Mouse (Mus musculus): ENCODE measurements at regions not wholly inside any gene's neighbourhood (a gene's known extent, or its start where the extent isn't known, plus 50 kb on each side); places are given as distances from the start of the nearest gene placed in this dataset.

GRCm38 (mm10) chr2:178724228-178724627, 293.9 kb downstream of the Cdh26 start:
- peaks cover 8% of the 10 kb centered on the region for H3K4me1 ChIP-seq
- peaks cover 9% of the 10 kb centered on the region for H3K27me3 ChIP-seq
- ATAC-seq (ENCODE audit: insufficient number of reproducible peaks, insufficient read depth, low FRiP score, low TSS enrichment, low read depth): no peak
- WGBS: 2% methylated on average over 5 of the region's 5 CpGs
- H3K9me3 ChIP-seq: no peaks in the 10 kb centered on the region
- H3K4me3 ChIP-seq: no peak overlapping the region
- no peak overlapping the region for H3K27ac ChIP-seq
- no peaks in the 10 kb centered on the region for H3K36me3 ChIP-seq
- no peak overlapping the region for H3K9ac ChIP-seq
- H3K4me2 ChIP-seq: no peak overlapping the region

DNA sequence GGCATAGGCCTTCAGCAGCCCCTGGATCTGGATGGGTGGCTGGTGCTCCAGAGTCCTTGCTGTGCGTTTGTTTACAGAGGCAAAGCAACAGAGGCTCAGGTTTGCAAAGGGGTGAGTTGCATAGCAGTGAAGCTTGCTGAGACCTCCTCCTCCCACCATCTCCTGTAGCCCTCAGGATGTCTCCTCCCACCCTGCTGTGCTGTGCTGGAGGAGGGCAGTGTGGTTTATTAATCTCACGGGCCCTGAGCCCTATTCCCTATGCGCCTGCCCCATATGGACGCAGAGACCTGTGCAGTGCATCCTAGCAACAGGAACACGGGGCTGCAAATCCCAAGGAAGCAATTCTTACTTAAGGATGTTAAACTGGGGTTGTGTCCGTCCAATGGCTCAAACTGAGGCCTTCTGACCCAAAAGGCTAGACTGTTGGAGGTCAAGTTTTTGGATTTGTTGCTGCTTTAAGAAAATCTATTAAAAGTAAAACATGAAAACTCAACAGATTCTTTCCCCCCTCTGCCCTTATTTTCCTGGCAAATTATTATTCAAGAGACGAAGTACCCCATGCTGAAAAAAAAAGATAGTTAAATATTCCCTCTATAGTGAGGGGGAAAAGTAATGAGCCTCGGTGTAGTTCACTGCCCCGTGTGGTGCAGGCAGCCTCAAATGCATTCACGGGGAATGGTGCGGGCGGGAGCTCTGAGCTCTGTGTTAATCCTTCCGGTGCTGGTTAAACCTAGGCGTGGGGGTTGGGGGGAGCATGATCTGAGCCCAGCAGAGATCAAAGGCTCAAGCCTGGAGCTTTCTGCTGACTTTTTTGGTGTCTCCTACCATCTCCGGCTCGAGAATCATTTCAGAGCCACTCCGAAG, 297.8 kb downstream of the Cdh26 start:
- Histone ChIP-seq H3K27ac (no peak overlapping the region), H3K9me3 (no peaks in the 10 kb centered on the region), H3K4me1 (peaks cover 8% of the 10 kb centered on the region), H3K4me3 (no peak overlapping the region), H3K36me3 (no peaks in the 10 kb centered on the region), H3K27me3 (peaks cover 11% of the 10 kb centered on the region), H3K4me2 (no peak overlapping the region), H3K9ac (no peak overlapping the region)
- WGBS: 4% methylated on average over 17 of the region's 17 CpGs
- no peak for ATAC-seq (ENCODE audit: insufficient number of reproducible peaks, insufficient read depth, low FRiP score, low TSS enrichment, low read depth)

- Histone ChIP-seq H3K27ac (no peak overlapping the region), H3K4me2 (no peak overlapping the region), H3K4me1 (peaks cover 8% of the 10 kb centered on the region), H3K9ac (no peak overlapping the region), H3K9me3 (no peaks in the 10 kb centered on the region), H3K36me3 (no peaks in the 10 kb centered on the region), H3K4me3 (no peak overlapping the region), H3K27me3 (peaks cover 11% of the 10 kb centered on the region)
- ATAC-seq (ENCODE audit: insufficient number of reproducible peaks, insufficient read depth, low FRiP score, low TSS enrichment, low read depth): no peak
- WGBS: 7% methylated on average over 7 of the region's 7 CpGs
Observed at GRCm38 (mm10) chr2:178728794-178729120, 298.4 kb downstream of the Cdh26 start.

DNA sequence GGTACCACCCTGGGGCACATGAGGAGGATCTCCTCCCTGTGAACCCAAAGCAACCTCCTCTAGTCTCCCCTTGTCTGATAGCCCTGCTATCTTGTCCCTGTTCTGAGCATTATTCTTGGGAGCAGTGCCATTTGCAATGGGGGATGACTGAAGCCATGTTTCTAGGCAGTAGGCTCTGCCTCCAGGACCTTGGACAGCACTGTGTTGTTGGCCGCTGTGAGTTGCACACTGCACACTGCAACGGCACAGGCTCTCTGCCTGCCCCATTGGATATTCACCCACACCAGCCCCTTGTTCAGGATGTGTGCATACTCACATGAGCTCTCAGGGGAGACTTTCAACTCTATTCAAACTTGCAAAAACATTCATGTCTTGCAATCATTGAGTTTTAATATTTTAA, 304.8 kb downstream of the Cdh26 start:
- Histone ChIP-seq H3K4me1 (no peaks in the 10 kb centered on the region), H3K27ac (no peak overlapping the region), H3K9ac (no peak overlapping the region), H3K36me3 (no peaks in the 10 kb centered on the region), H3K27me3 (no peaks in the 10 kb centered on the region), H3K9me3 (no peaks in the 10 kb centered on the region), H3K4me3 (no peak overlapping the region), H3K4me2 (no peak overlapping the region)
- 6% methylated on average over 2 of the region's 2 CpGs for WGBS
- no peak for ATAC-seq (ENCODE audit: insufficient number of reproducible peaks, insufficient read depth, low FRiP score, low TSS enrichment, low read depth)

DNA sequence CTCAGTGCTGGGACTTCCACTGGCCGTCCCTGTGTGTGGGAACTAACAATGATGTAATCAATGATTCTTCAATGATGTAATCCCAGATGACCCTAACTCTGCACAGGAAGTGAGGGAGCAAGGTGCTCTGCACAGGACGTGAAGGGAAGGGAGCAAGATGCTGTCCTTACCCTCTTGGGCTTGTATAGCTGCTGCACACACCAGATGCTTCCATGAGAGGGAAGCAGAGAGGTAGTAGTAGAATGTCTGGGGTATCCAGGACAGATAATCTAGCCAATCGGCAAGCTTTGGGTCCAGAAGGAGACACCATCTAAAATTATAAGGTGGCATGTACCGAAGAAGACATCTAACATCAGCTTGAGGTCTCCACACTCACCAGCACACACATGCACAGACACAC, 314.3 kb downstream of the Cdh26 start:
- H3K4me2 ChIP-seq: no peak overlapping the region
- H3K36me3 ChIP-seq: no peaks in the 10 kb centered on the region
- WGBS: 72% methylated on average over 4 of the region's 4 CpGs
- H3K27ac ChIP-seq: no peak overlapping the region
- H3K9ac ChIP-seq: no peak overlapping the region
- no peaks in the 10 kb centered on the region for H3K9me3 ChIP-seq
- H3K4me3 ChIP-seq: no peak overlapping the region
- ATAC-seq (ENCODE audit: insufficient number of reproducible peaks, insufficient read depth, low FRiP score, low TSS enrichment, low read depth): no peak
- H3K27me3 ChIP-seq: no peaks in the 10 kb centered on the region
- no peaks in the 10 kb centered on the region for H3K4me1 ChIP-seq

- no peaks in the 10 kb centered on the region for H3K36me3 ChIP-seq
- no peaks in the 10 kb centered on the region for H3K27me3 ChIP-seq
- H3K27ac ChIP-seq: no peak overlapping the region
- no peak for ATAC-seq (ENCODE audit: insufficient number of reproducible peaks, insufficient read depth, low FRiP score, low TSS enrichment, low read depth)
- no peak overlapping the region for H3K4me2 ChIP-seq
- H3K4me3 ChIP-seq: no peak overlapping the region
- H3K4me1 ChIP-seq: no peaks in the 10 kb centered on the region
- WGBS: 75% methylated on average over 14 of the region's 14 CpGs
- H3K9me3 ChIP-seq: no peaks in the 10 kb centered on the region
- H3K9ac ChIP-seq: no peak overlapping the region
Observed at GRCm38 (mm10) chr2:178745296-178746015, 315.1 kb downstream of the Cdh26 start.

GRCm38 (mm10) chr2:178751247-178751646, 320.9 kb downstream of the Cdh26 start:
- no peaks in the 10 kb centered on the region for H3K9me3 ChIP-seq
- 78% methylated on average over 1 of the region's 1 CpGs for WGBS
- no peak for ATAC-seq (ENCODE audit: insufficient number of reproducible peaks, insufficient read depth, low FRiP score, low TSS enrichment, low read depth)
- H3K4me3 ChIP-seq: no peak overlapping the region
- peaks cover 17% of the 10 kb centered on the region for H3K4me1 ChIP-seq
- no peak overlapping the region for H3K9ac ChIP-seq
- H3K27me3 ChIP-seq: no peaks in the 10 kb centered on the region
- H3K4me2 ChIP-seq: no peak overlapping the region
- H3K27ac ChIP-seq: no peak overlapping the region
- no peaks in the 10 kb centered on the region for H3K36me3 ChIP-seq

- Histone ChIP-seq H3K4me1 (peaks cover 17% of the 10 kb centered on the region), H3K36me3 (no peaks in the 10 kb centered on the region), H3K4me3 (no peak overlapping the region), H3K9me3 (no peaks in the 10 kb centered on the region), H3K27ac (no peak overlapping the region), H3K4me2 (no peak overlapping the region), H3K9ac (no peak overlapping the region), H3K27me3 (no peaks in the 10 kb centered on the region)
- no peak for ATAC-seq (ENCODE audit: insufficient number of reproducible peaks, insufficient read depth, low FRiP score, low TSS enrichment, low read depth)
- 5% methylated on average over 2 of the region's 2 CpGs for WGBS
Observed at GRCm38 (mm10) chr2:178758366-178758765, 328.0 kb downstream of the Cdh26 start.

DNA sequence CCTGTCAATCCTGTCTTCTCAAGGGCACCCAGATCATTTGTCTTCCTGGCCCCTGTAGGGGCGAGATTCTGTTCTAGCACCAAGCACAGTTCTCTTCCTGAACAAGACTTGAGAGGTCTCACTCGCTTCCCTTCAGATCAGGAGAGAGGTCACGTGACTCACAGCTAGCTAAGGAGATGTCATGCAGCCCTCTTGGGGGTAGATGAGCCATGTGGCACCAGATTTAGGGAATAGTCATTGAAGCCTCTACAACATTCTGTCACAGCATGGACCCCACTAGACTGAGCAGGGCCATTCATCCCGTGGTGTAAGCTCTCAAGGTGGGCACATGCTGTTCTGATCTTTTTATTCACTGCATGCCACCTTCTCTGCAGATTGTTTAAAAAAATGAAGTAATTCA, 338.2 kb downstream of the Cdh26 start:
- H3K9ac ChIP-seq: no peak overlapping the region
- WGBS: 78% methylated on average over 4 of the region's 4 CpGs
- H3K9me3 ChIP-seq: no peaks in the 10 kb centered on the region
- H3K4me3 ChIP-seq: no peak overlapping the region
- no peak for ATAC-seq (ENCODE audit: insufficient number of reproducible peaks, insufficient read depth, low FRiP score, low TSS enrichment, low read depth)
- H3K27ac ChIP-seq: no peak overlapping the region
- H3K4me1 ChIP-seq: no peaks in the 10 kb centered on the region
- H3K36me3 ChIP-seq: no peaks in the 10 kb centered on the region
- H3K4me2 ChIP-seq: no peak overlapping the region
- no peaks in the 10 kb centered on the region for H3K27me3 ChIP-seq

DNA sequence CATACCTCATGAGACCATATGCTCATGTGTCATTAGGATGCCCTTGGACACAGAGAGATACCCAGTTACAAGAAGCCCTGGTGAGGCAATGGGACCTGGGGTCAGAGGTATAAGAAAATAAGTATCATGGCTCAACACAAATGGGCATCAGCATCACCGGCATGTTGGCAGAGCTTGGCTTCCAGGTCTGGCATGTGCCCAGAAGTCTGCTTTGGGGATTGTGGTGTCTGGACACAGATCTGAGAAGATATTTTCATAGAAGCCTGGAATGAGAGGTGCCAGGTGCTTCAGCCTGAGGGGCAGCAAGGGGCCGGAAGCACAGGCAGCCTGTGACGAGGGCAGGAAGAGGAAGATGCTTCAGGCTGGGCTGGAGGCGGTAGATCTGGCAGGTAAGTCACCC, 338.7 kb downstream of the Cdh26 start:
- Histone ChIP-seq H3K4me2 (no peak overlapping the region), H3K9me3 (no peaks in the 10 kb centered on the region), H3K27ac (no peak overlapping the region), H3K4me1 (no peaks in the 10 kb centered on the region), H3K27me3 (no peaks in the 10 kb centered on the region), H3K4me3 (no peak overlapping the region), H3K9ac (no peak overlapping the region), H3K36me3 (no peaks in the 10 kb centered on the region)
- ATAC-seq (ENCODE audit: insufficient number of reproducible peaks, insufficient read depth, low FRiP score, low TSS enrichment, low read depth): no peak
- 74% methylated on average over 4 of the region's 4 CpGs for WGBS

GRCm38 (mm10) chr2:178771435-178771834, 341.1 kb downstream of the Cdh26 start:
- no peak overlapping the region for H3K27ac ChIP-seq
- H3K27me3 ChIP-seq: no peaks in the 10 kb centered on the region
- H3K9ac ChIP-seq: no peak overlapping the region
- H3K36me3 ChIP-seq: no peaks in the 10 kb centered on the region
- H3K9me3 ChIP-seq: no peaks in the 10 kb centered on the region
- H3K4me3 ChIP-seq: no peak overlapping the region
- no peak for ATAC-seq (ENCODE audit: insufficient number of reproducible peaks, insufficient read depth, low FRiP score, low TSS enrichment, low read depth)
- 41% methylated on average over 1 of the region's 1 CpGs for WGBS
- no peak overlapping the region for H3K4me2 ChIP-seq
- no peaks in the 10 kb centered on the region for H3K4me1 ChIP-seq

DNA sequence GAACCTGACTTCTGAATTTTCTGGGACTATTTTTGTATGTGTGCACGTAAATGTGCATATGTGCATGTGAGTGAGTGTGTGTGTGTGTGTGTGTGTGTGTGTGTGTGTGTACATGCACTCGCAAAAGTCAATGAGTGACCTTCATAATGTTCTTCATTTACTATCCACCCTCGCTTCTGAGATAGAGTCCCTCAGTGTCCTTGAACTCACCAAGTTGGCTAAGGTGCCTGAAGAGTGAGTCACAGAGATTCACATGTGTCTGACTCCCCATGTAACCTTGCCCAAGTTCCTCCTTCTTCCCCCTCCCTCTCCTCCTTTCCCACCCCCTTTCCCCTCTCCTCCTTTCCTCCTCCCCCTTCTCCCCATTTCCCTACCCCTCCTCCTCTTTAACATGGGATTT, 341.6 kb downstream of the Cdh26 start:
- Histone ChIP-seq H3K36me3 (no peaks in the 10 kb centered on the region), H3K27me3 (no peaks in the 10 kb centered on the region), H3K4me1 (no peaks in the 10 kb centered on the region), H3K27ac (no peak overlapping the region), H3K9me3 (no peaks in the 10 kb centered on the region), H3K9ac (no peak overlapping the region), H3K4me2 (no peak overlapping the region), H3K4me3 (no peak overlapping the region)
- WGBS: 95% methylated on average over 3 of the region's 3 CpGs
- no peak for ATAC-seq (ENCODE audit: insufficient number of reproducible peaks, insufficient read depth, low FRiP score, low TSS enrichment, low read depth)
